Mouse (Mus musculus) large intestine, adult 2 months (tissue): ENCODE data around the gene Ccr10. TPM values are rescaled to one million over a fixed set of nuclear protein-coding genes. Genes with fewer than 3 reads are reported as not detected.

Experiments used
- DNase-seq: peaks from one replicate; pipeline ENCODE4 v3.0.0-alpha.2; 2012; ENCODE audit warnings: low read depth, low spot score
- WGBS: fragments of 180-500 bp; shearing (Covaris S2); methylation state at CpG from one replicate; pipeline ENCODE4 v1.1.7; 2018; 5-methylcytosine and 5-hydroxymethylcytosine counted together
- polyA plus RNA-seq: library from polyadenylated mRNA; depleted of rRNA; stranded (reverse); fragments of >200 nt; gene quantifications from 2 replicates; pipeline ENCODE4 v1.2.3, GENCODE M21; 2012

Gene Ccr10
- polyA plus RNA-seq, 1 experiment, result 9.2 TPM

DNA sequence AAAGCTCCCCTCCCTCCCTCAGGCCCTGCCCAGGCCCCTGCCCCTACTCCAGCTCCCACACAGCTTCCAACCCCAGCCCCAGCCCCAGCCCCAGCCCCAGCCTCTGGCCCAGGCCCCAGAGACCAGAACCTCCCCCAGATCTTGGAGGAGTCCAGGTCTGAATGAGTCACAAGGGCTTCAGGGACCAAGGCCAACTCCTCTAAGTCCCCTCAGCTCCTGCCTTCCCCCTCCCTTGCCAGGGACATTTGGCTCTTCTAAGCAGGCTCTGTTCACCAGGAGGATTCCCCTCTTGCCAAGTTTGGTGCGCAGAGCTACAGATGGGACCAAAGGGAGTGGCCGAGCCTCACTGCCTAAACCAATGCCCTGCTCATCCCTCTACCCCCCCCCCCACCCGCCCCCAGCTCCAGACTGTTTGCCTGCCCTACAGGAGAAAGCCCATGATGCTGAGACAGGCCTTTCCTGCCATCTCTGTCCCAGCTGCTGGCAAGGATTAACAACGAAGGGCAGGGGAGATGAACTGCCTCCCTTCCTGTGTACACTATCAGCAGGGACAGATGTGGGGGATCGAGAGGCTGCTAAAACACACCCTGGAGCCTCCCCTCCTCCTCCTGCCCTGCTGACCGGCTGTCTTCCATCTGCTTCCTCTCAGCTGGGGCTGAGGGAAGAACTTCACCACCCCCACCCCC is 14.4 kb upstream of the Ccr10 start:
- no peak for DNase-seq
- 52% methylated on average over 6 of the region's 6 CpGs for WGBS

DNA sequence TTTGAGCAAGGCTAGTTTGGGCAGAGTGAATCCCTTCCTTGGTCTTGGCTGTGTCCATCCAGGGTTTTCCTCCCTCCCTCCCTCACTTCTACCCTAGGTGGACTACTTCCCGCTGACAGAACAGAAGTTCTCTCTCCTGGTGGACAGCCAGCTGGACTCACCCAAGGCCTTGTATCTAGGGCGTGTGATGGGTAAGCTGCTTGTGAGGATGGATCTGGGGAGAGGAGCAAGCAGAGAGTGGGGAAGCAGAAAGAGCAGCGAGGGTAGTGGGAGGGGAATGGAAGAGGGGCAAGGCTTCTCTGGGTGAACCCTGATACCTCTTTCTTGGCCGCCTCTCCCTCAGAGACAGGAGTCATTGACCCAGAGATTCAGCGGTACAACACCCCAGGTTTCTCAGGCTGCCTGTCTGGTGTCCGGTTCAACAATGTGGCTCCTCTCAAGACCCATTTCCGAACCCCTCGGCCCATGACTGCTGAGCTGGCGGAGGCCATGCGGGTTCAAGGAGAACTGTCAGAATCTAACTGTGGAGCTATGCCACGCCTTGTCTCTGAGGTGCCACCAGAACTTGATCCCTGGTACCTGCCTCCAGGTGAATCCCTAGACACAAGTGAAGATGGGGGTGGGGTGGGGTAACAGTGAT is 13.0 kb upstream of the Ccr10 start:
- no peak for DNase-seq
- WGBS, result 78% methylated on average over 11 of the region's 11 CpGs

DNA sequence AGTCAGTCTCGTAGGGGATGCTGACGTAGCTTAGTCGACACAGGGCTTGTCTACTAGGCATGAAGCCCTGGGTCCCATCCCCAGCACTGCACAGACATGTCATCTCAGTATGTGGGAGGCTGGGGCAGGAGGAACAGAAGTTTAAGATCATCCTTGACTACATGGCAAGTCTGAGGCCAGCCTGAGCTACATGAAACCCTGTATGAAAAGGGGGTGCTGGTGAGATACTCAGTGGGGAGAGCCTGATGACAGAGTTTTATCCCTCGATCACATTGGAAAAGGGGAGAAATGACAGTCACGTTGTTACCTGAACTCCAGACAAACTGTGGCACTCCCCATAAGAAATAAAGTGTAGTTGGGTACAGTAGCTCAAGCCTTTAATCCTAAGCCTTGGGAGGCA is 12.3 kb upstream of the Ccr10 start:
- WGBS, result 93% methylated on average over 5 of the region's 5 CpGs

DNA sequence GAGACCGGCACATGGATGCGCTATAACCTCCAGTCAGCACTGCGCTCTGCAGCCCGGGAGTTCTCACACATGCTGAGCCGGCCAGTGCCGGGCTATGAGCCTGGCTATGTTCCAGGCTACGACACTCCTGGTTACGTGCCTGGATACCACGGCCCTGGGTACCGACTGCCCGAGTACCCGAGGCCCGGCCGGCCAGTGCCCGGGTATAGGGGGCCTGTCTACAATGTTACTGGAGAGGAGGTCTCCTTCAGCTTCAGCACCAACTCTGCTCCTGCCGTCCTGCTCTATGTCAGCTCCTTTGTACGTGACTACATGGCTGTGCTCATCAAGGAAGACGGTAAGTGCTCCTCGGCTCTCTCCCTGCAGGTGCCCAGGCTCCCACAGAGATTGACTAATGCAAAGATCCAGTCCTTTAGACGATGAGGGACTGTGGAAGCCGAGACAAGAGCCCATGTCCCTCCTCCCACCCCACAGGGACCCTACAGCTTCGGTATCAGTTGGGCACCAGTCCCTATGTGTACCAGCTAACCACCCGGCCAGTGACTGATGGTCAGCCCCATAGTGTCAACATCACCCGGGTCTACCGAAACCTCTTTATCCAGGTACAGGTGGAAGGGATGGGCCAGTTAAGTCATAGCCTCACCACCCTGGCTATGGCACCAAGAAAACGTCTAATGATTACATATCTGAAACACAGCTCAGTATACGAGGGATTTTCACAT is 11.4 kb upstream of the Ccr10 start:
- DNase-seq, result no peak
- 88% methylated on average over 27 of the region's 27 CpGs for WGBS

More for the DNA sequence above, 12.3 kb upstream of the Ccr10 start:
- no peak for DNase-seq

DNA sequence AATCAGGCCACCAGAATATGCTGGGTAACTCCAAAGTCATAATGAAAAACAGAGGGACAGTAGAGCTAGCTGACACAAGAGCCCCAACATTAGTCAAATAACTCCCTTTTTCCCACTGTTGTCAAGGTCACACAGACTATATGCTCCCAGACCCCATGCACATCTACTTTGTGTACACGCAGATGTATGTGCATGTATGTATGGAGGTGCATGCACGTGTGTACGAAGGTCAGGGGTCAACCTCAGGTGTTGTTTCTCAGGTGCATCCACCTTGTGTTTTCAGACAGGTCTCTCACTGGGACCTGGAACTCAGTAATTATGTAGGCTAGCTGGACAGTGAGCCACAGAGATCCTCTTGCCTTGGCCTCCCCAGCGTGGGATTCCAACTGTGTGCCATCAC is 10.2 kb upstream of the Ccr10 start:
- WGBS, result 87% methylated on average over 4 of the region's 4 CpGs
- no peak for DNase-seq

DNA sequence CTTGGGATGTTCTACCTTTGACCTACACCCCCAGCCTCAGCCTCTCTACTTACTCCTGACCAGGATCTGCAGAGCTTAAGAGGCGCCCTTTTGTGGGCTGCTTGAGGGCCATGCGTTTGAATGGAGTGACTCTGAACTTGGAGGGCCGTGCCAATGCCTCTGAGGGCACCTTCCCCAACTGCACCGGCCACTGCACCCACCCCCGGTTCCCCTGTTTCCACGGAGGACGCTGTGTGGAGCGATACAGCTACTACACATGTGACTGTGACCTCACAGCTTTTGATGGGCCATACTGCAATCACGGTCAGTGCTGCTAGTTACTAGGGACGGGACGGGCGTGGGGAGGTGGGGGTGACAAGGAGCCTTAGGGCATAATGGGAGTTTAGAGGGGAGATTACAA is 9.7 kb upstream of the Ccr10 start:
- DNase-seq, result no peak
- 93% methylated on average over 12 of the region's 12 CpGs for WGBS

DNA sequence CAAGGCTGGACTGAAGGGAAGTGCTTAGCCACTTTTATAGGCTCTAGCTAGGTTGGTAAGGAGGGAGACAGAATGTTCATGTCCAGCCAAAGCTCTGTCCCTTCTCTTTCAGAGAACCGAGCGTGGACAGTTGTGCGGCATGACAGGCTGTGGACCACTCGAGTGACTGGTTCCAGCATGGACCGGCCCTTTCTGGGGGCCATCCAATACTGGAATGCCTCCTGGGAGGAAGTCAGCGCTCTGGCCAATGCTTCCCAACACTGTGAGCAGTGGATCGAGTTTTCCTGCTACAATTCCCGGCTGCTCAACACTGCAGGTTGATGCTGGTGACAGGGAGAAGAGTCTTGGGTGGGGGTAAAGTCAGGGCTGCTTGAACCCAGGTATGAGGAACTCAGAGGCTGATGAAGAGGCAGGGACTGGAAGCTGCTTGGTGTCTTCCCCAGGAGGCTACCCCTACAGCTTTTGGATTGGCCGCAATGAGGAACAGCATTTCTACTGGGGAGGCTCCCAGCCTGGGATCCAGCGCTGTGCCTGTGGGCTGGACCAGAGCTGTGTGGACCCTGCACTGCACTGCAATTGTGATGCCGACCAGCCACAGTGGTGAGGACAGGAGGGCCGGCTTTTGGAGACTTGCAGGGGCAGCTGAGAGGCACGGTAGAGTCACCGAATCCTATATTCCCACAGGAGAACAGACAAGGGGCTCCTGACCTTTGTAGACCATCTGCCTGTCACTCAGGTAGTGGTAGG is 7.7 kb upstream of the Ccr10 start:
- DNase-seq, result no peak
- 79% methylated on average over 14 of the region's 14 CpGs for WGBS

DNA sequence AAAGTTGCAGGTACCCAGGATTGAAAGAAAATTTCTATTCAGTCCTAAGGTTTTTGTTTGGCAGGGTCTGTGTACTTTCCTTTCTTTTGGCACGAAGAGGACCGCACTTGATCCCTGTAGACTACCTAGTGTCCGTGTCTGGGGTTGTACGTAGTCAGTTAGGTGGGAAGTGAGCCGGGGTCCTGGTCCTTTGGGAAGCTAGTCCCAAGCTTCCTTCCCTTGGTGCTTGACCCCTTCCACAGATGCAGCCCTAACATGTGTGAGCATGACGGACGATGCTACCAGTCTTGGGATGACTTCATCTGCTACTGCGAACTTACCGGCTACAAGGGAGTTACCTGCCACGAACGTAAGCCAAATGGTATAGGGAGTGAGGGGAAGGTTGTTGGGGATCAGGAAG is 6.7 kb upstream of the Ccr10 start:
- DNase-seq, result no peak
- WGBS, result 96% methylated on average over 11 of the region's 11 CpGs

DNA sequence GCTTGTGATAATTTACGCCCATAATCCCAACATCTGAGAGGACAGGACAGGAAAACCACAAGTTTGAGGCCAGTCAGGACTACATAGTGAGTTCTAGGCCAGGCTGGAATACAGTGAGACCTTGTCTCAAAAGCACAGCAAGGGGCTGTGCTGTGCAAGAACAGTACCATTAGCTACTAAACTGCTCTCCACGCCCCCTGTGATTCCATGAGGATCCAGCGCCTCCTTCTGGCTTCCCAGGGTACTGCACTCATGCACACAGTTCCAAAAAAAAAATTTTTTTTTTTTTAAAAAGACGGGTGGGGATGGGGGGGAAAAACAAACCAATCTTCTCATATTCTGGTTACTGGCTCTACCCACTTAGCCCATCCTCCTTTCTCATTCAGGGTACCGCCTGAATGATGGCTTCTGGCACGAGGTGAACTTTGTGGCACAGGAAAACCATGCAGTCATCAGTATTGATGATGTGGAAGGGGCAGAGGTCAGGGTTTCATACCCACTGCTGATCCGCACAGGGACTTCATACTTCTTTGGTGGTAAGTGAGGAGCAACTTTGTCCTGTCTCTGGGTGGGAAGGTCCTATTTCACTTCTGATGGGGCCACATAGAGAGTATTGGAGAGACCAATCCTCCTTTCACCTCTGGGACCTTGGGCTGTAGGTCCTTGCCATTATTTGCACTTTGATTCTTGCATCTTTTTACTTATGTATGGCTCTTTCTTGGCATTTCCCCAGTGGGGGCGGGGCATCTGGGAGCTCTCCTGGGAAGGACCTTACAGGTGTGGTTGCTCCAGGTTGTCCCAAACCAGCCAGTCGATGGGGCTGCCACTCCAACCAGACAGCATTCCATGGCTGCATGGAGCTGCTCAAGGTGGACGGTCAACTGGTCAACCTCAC is 5.8 kb upstream of the Ccr10 start:
- DNase-seq, result no peak
- WGBS, result 44% methylated on average over 10 of the region's 10 CpGs

DNA sequence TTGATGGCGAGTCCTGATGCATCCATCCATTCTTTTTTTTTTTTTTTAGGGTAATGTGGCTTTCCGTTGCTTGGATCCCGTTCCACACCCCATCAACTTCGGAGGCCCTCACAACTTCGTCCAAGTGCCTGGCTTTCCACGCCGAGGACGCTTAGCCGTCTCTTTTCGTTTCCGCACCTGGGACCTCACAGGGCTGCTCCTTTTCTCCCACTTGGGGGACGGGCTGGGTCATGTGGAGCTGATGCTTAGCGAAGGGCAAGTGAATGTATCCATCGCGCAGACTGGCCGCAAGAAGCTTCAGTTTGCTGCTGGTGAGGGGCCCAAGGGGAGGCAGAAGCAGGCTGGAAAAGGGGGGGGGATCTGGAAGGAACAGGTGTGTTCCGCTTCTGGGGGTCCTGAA is 5.0 kb upstream of the Ccr10 start:
- DNase-seq, result no peak
- WGBS, result 79% methylated on average over 17 of the region's 17 CpGs

DNA sequence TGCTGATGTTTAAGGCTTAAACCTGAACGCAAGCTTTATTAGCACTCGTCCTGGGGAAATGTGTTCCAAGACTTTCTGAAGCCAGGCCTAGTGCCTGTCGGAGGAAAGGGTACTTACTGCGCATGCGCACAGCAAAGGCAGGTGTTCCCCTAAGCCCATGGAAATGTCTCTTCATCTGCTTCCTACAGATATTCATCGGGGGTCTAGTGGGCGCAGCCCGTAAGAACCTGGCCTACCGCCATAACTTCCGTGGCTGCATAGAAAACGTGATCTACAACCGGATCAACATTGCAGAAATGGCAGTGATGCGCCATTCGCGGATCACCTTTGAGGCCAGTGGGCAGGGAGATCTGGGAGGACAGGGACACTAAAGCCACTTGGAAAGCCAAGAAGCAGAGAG is 4.1 kb upstream of the Ccr10 start:
- DNase-seq, result no peak
- 87% methylated on average over 15 of the region's 15 CpGs for WGBS

DNA sequence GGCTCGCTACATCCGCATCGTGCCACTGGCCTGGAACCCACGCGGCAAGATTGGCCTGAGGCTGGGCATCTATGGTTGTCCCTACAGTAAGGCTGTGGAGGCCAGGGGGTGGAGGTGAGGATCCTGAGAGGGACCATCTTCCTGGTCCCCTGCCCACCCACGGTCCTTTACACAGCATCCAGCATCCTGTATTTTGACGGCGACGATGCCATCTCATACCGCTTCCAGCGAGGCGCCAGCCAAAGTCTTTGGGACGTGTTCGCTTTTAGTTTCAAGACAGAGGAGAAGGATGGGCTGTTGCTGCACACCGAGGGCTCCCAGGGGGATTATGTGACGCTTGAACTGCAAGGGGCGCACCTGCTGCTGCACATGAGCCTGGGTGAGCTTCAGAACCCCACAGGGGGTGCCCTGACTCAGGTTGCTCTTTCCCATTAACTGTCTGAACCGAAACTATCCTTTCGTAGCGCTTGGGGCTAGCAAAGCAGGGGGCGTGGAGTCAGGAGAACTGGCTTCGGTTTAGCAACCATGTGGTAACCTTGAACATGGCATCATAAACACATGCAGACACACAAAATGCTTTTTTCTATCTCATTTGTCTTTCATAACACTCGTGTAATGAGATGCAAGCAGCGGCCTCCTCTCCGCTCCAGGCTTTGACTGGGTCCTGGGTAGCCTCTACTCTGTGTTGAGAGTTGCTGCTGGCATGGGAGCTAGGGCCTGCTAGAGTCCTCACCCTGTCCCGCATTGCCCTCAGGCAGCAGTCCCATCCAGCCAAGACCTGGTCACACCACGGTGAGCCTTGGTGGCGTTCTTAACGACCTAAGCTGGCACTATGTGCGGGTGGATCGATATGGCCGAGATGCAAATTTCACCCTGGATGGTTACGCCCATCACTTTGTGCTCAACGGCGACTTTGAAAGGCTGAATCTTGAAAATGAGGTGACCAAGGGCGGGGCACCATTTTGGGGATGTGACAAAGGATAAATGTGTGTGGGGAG is 3.1 kb upstream of the Ccr10 start:
- 79% methylated on average over 36 of the region's 36 CpGs for WGBS
- DNase-seq, result no peak

DNA sequence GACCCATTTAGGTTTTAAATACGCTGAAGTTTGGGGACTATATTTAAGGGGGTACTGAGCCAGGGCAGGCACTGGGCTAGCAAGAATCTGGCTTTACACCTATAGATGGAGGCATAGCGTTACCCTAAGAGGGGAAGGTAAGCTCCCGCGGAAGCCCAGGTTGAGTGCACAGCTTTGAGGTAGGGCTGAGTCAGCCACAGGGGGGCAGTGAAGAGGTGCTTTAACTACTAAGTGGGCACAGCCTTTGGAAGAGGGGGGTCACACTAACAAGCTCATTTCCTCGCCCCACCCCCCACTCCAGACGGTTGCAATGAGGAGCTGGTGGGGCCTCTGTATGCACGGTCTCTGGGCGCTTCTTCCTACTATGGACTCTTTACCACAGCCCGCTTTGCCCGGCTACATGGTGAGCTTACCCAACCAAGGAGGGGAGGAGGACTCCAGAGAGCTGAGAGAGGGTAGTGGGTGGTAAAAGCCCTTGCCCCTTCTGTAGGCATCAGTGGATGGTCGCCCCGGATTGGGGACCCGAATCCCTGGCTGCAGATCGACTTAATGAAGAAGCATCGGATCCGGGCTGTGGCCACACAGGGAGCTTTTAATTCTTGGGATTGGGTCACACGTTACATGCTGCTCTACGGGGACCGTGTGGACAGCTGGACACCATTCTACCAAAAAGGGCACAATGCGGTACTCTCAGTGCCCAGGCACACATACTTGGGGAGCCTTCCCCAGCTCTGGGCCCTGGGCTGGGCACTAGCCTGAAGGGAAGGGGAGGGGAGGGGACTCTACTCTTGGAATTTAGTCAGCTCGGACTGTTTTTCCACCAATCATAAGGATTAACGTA is 1.9 kb upstream of the Ccr10 start:
- DNase-seq, result no peak
- WGBS, result 55% methylated on average over 22 of the region's 22 CpGs

DNA sequence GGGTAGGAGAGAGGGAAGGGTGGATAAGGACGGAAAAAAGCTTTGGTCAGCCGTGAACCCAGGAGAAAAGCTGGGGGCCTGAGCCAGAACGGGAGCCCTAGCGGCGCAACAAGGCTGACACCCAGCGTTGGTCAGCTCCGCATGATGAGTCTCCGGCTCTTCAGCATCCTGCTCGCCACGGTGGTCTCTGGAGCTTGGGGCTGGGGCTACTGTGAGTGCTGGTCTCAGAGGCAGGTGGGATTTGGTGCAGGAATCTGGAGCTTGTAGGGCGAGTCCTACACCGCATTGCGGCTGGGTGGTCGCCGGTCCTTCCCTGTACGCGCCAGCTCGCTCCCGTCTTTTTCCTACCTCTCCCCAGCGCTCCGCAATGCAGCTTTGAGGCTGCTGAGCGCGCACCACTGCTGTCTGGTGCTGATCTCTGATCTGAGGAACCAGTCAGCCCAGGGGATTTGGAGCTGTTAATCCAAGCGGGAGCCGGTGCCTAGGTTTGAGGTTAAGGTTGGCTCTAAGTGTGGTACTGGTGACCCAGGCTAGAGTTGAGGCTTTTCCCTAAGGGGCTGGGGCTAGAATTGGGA is 961 bp upstream of the Ccr10 start:
- WGBS, result under 1% methylated on average over 25 of the region's 25 CpGs
- DNase-seq, result no peak

DNA sequence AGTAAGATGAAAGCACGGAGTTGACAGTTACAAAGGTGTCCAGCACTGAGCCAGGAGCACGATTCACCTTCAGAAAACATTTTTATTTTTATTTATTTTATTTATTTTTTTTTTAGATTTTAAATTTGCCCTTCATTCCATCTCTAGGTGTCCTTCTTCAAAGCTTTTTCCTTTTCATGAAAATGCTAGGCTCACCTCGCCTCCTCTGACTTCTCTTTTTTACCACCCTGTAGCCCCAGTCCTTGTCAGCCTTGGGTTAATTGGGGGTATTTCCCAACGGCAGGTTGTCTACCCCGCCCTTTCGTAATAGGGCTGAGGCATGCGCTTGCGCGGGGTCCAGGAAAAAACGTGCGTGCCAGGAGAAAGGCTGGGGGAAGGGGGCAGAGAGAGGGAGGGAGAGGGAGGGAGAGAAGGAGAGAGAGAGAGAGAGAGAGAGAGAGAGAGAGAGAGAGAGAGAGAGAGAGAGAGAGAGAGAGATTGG is 433 bp upstream of the Ccr10 start:
- WGBS, result 4% methylated on average over 11 of the region's 11 CpGs
- no peak for DNase-seq

DNA sequence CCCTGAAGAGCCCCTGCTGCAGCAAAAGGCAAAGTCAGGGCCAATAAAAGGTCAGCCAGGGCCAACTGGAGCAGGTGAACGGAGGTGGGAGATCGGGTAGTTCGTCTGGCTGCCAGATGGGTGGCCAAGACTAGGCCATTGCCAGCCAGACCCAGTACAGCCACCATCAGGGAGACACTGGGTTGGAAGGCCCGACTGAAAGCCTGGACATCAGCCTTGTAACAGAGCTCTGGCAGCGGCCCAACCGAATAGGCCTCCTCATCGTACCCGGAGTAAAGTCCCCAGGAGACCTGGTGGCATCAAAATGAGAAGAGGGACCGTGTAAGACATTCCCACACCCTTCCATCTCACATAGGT is 876 bp downstream of the Ccr10 start:
- WGBS, result 25% methylated on average over 9 of the region's 9 CpGs
- no peak for DNase-seq
